Mouse (Mus musculus) intestine, postnatal 0 days (tissue): ENCODE measurements around the gene Donson. TPM values are rescaled to one million over a fixed set of nuclear protein-coding genes. Genes with fewer than 3 reads are reported as not detected.

Experiments used
- ATAC-seq: fragments of 200-750 bp; cut with Nextera tagmentation; 2 replicates; pipeline ENCODE4 v1.8.0; 2017; ENCODE audit warnings: mild to moderate bottlenecking, moderate TSS enrichment, moderate library complexity
- H3K27ac ChIP-seq: fragments of 300-500 bp; sonication (generic); 2 replicates; pipeline ENCODE4 v1.5.1; 2014; ENCODE audit warnings: mild to moderate bottlenecking, low read depth, low read length, moderate library complexity
- H3K27me3 ChIP-seq: fragments of 300-500 bp; sonication (generic); replicated peaks from 2 replicates; pipeline ENCODE4 v1.6.1; 2014; ENCODE audit warnings: low read length, mixed read lengths; ENCODE audit not compliant: control insufficient read depth, insufficient read depth
- H3K36me3 ChIP-seq: fragments of 300-500 bp; sonication (generic); 2 replicates; pipeline ENCODE4 v1.6.1; 2014; ENCODE audit warnings: mild to moderate bottlenecking, moderate library complexity; ENCODE audit not compliant: control insufficient read depth, insufficient read depth
- H3K4me1 ChIP-seq: fragments of 300-500 bp; sonication (generic); replicated peaks from 2 replicates; pipeline ENCODE4 v1.6.1; 2014; ENCODE audit warnings: antibody characterized with exemption, low read length, mixed read lengths; ENCODE audit not compliant: control insufficient read depth, insufficient read depth
- H3K4me2 ChIP-seq: fragments of 300-500 bp; sonication (generic); replicated peaks from 2 replicates; pipeline ENCODE4 v1.6.1; 2014; ENCODE audit warnings: low read depth, mild to moderate bottlenecking, moderate library complexity
- H3K4me3 ChIP-seq: fragments of 300-500 bp; sonication (generic); 2 replicates; pipeline ENCODE4 v1.5.1; 2014; ENCODE audit warnings: low read depth, low read length
- H3K9ac ChIP-seq: fragments of 300-500 bp; sonication (generic); 2 replicates; pipeline ENCODE4 v1.6.1; 2014; ENCODE audit warnings: mild to moderate bottlenecking, low read depth, low read length
- H3K9me3 ChIP-seq: fragments of 300-500 bp; sonication (generic); 2 replicates; pipeline ENCODE4 v1.6.1; 2016; ENCODE audit warnings: mixed run types; ENCODE audit not compliant: control insufficient read depth
- CTCF ChIP-seq: sonication (generic); IDR thresholded peaks from 2 replicates; pipeline ENCODE4 v1.5.1; 2016; ENCODE audit warnings: low read depth, mild to moderate bottlenecking, control low read depth, antibody characterized with exemption, moderate library complexity
- WGBS: fragments of 180-500 bp; shearing (Covaris S2); extraction: QIAGEN DNeasy Blood & Tissue Kit; methylation state at CpG from one replicate; pipeline ENCODE4 v1.1.7; 2014; 5-methylcytosine and 5-hydroxymethylcytosine counted together
- polyA plus RNA-seq: library from polyadenylated mRNA; unstranded; fragments of >200 nt; fragmentation: Nextera tagmentation; extraction: Ambion mirVana; gene quantifications from 2 replicates; pipeline ENCODE4 v1.2.1, GENCODE M21; 2015

The Donson gene
- polyA plus RNA-seq, 1 experiment from 2014 or later: 6.2 TPM

GRCm38 (mm10) chr16:91729066-91729482 lies 40.5 kb upstream of the Donson start, which contains the start of gene Itsn1:
Gene Itsn1 (plus strand): TSS chr16:91729281.
- peaks cover 5% of the 10 kb centered on the region; the same call in 1 of the 2 replicates for H3K36me3 ChIP-seq
- peak within 1 kb of the TSS; percentile 88 for H3K4me3 ChIP-seq
- peak; percentile 5; the same call in 1 of the 2 replicates for TF ChIP-seq CTCF
- ATAC-seq: peak; percentile 92
- H3K27ac ChIP-seq: peak within 1 kb of the TSS; percentile 81
- H3K9me3 ChIP-seq: no peaks in the 10 kb centered on the region
- H3K9ac ChIP-seq: peak within 1 kb of the TSS; percentile 78
- H3K27me3 ChIP-seq: no peaks in the 10 kb centered on the region
- WGBS: 0% methylated on average over 21 of the region's 33 CpGs
- peak within 1 kb of the TSS; percentile 93 for H3K4me2 ChIP-seq
- no peaks in the 10 kb centered on the region for H3K4me1 ChIP-seq

GRCm38 (mm10) chr16:91728123-91729065 lies 39.8 kb upstream of the Donson start, which contains the start of gene Cryzl1:
Gene Cryzl1 (minus strand): TSS chr16:91728975.
- H3K9ac ChIP-seq: peak within 1 kb of the TSS; percentile 78
- H3K36me3 ChIP-seq: peaks cover 5% of the 10 kb centered on the region; the same call in 1 of the 2 replicates
- peak within 1 kb of the TSS; percentile 93 for H3K4me2 ChIP-seq
- TF ChIP-seq CTCF: no peak
- H3K27ac ChIP-seq: peak within 1 kb of the TSS; percentile 81
- no peaks in the 10 kb centered on the region for H3K9me3 ChIP-seq
- peak; percentile 95 for ATAC-seq
- WGBS: under 1% methylated on average over 46 of the region's 46 CpGs
- peak within 1 kb of the TSS; percentile 88 for H3K4me3 ChIP-seq
- H3K4me1 ChIP-seq: no peaks in the 10 kb centered on the region
- no peaks in the 10 kb centered on the region for H3K27me3 ChIP-seq

GRCm38 (mm10) chr16:91727433-91727832 lies 38.9 kb upstream of the Donson start:
- H3K27ac ChIP-seq: peak overlapping the region; percentile 81; the same call in 1 of the 2 replicates

GRCm38 (mm10) chr16:91724247-91724646 lies 35.7 kb upstream of the Donson start:
- Histone ChIP-seq H3K27me3 (no peaks in the 10 kb centered on the region), H3K4me2 (no peak overlapping the region), H3K9ac (no peak overlapping the region), H3K9me3 (no peaks in the 10 kb centered on the region), H3K36me3 (peaks cover 21% of the 10 kb centered on the region), H3K27ac (no peak overlapping the region), H3K4me1 (no peaks in the 10 kb centered on the region), H3K4me3 (no peak overlapping the region)
- TF ChIP-seq CTCF: peak; percentile 87
- 61% methylated on average over 3 of the region's 3 CpGs for WGBS
- ATAC-seq: no peak

More at GRCm38 (mm10) chr16:91727433-91727832, 38.9 kb upstream of the Donson start:
- no peaks in the 10 kb centered on the region for H3K4me1 ChIP-seq
- H3K9ac ChIP-seq: no peak overlapping the region
- TF ChIP-seq CTCF: no peak
- no peak for ATAC-seq
- 54% methylated on average over 15 of the region's 15 CpGs for WGBS
- H3K27me3 ChIP-seq: no peaks in the 10 kb centered on the region
- H3K36me3 ChIP-seq: peaks cover 5% of the 10 kb centered on the region; the same call in 1 of the 2 replicates
- peak overlapping the region; percentile 93 for H3K4me2 ChIP-seq
- peak overlapping the region; percentile 88 for H3K4me3 ChIP-seq
- H3K9me3 ChIP-seq: no peaks in the 10 kb centered on the region

GRCm38 (mm10) chr16:91717399-91717798 lies 28.8 kb upstream of the Donson start:
- ATAC-seq: no peak

GRCm38 (mm10) chr16:91716927-91717349 lies 28.4 kb upstream of the Donson start:
- Histone ChIP-seq H3K27ac (no peak overlapping the region), H3K4me1 (no peaks in the 10 kb centered on the region), H3K9ac (no peak overlapping the region), H3K9me3 (no peaks in the 10 kb centered on the region), H3K36me3 (peaks cover 41% of the 10 kb centered on the region), H3K4me2 (no peak overlapping the region), H3K27me3 (no peaks in the 10 kb centered on the region), H3K4me3 (no peak overlapping the region)
- 72% methylated on average over 11 of the region's 11 CpGs for WGBS
- no peak for ATAC-seq
- TF ChIP-seq CTCF: peak; percentile 31

More at GRCm38 (mm10) chr16:91717399-91717798, 28.8 kb upstream of the Donson start:
- Histone ChIP-seq H3K27me3 (no peaks in the 10 kb centered on the region), H3K4me2 (no peak overlapping the region), H3K27ac (no peak overlapping the region), H3K4me3 (no peak overlapping the region), H3K9me3 (no peaks in the 10 kb centered on the region), H3K4me1 (no peaks in the 10 kb centered on the region), H3K36me3 (peaks cover 41% of the 10 kb centered on the region), H3K9ac (no peak overlapping the region)
- 84% methylated on average over 4 of the region's 4 CpGs for WGBS
- no peak for TF ChIP-seq CTCF
